Mouse (Mus musculus): ENCODE measurements around the gene Snx32.

GRCm38 (mm10) chr19:5459896-5460295, 50.4 kb downstream of the Snx32 start:
- TF ChIP-seq POLR2A (IDR thresholded peaks at IDR 0.05; ENCODE audit: borderline replicate concordance, extremely low read depth, insufficient read depth, insufficient read length, poor library complexity, severe bottlenecking) (no peak), CTCF (IDR thresholded peaks at IDR 0.05; ENCODE audit: borderline replicate concordance, extremely low read depth, insufficient read depth, insufficient read length) (no peak)

Data from brain, embryonic 14.5 days (tissue).